ENCODE assay signal across 11 mouse cellular contexts in genomic region chr15:85808031-85808430, GRCm38 (mm10). TPM values are rescaled to one million over a fixed set of nuclear protein-coding genes. Genes with fewer than 3 reads are reported as not detected.
"Had no signal": no experiment of that assay in that cellular context is flagged by ENCODE, and none has a peak within 500 bp of the region (broad histone marks: within the 10 kb centered on the region; RNA-seq: fewer than 3 reads in every experiment).

No protein-coding gene starts in this region.

- ATAC-seq: liver, postnatal 0 days; midbrain, embryonic 13.5 days had no signal

- H3K9ac ChIP-seq: limb, embryonic 12.5 days; liver, embryonic 13.5 days; liver, postnatal 0 days; lung, embryonic 15.5 days; midbrain, embryonic 13.5 days; neural tube, embryonic 15.5 days had no signal

- H3K4me2 ChIP-seq: limb, embryonic 12.5 days; liver, embryonic 13.5 days; lung, embryonic 15.5 days; midbrain, embryonic 13.5 days; neural tube, embryonic 15.5 days had no signal

- H3K36me3 ChIP-seq: limb, embryonic 12.5 days; liver, embryonic 13.5 days; lung, embryonic 15.5 days; midbrain, embryonic 13.5 days; neural tube, embryonic 15.5 days had no signal

- H3K27ac ChIP-seq: limb, embryonic 12.5 days; liver, embryonic 13.5 days; lung, embryonic 15.5 days; midbrain, embryonic 13.5 days; neural tube, embryonic 15.5 days had no signal

- DNase-seq: layer of hippocampus, adult 9-11 months; layer of hippocampus, postnatal 36 days; liver; liver, embryonic 13.5 days; liver, postnatal 0 days; right cerebral cortex, adult 18-20 months; right cerebral cortex, postnatal 25 days had no signal

- H3K4me3 ChIP-seq: limb, embryonic 12.5 days; liver, embryonic 13.5 days; lung, embryonic 15.5 days; midbrain, embryonic 13.5 days; neural tube, embryonic 15.5 days had no signal

- H3K9me3 ChIP-seq: limb, embryonic 12.5 days; liver, embryonic 13.5 days; lung, embryonic 15.5 days; midbrain, embryonic 13.5 days; neural tube, embryonic 15.5 days had no signal

- H3K27me3 ChIP-seq: limb, embryonic 12.5 days; liver, embryonic 13.5 days; lung, embryonic 15.5 days; midbrain, embryonic 13.5 days; neural tube, embryonic 15.5 days had no signal

RNA-seq across cellular contexts. Expression of gene Pkdrej, which starts 13.5 kb away (rescaled TPM):
- polyA plus RNA-seq: liver, postnatal 0 days had no signal
